Mouse (Mus musculus) ovary, adult 10 weeks (tissue): Measurements from ENCODE around the gene Cd164. TPM values are rescaled to one million over a fixed set of nuclear protein-coding genes. Genes with fewer than 3 reads are reported as not detected.

Experiments used
- polyA plus RNA-seq: library from polyadenylated mRNA; stranded (reverse); fragments of 350-450 nt; fragmentation: Illumina TruSeq; extraction: RNeasy Lipid Tissue Mini Kit (QIAGEN cat#74804); gene quantifications from one replicate; pipeline ENCODE4 v1.2.3, GENCODE M21; 2014

Cd164 gene
- polyA plus RNA-seq: 1,026 TPM

DNA sequence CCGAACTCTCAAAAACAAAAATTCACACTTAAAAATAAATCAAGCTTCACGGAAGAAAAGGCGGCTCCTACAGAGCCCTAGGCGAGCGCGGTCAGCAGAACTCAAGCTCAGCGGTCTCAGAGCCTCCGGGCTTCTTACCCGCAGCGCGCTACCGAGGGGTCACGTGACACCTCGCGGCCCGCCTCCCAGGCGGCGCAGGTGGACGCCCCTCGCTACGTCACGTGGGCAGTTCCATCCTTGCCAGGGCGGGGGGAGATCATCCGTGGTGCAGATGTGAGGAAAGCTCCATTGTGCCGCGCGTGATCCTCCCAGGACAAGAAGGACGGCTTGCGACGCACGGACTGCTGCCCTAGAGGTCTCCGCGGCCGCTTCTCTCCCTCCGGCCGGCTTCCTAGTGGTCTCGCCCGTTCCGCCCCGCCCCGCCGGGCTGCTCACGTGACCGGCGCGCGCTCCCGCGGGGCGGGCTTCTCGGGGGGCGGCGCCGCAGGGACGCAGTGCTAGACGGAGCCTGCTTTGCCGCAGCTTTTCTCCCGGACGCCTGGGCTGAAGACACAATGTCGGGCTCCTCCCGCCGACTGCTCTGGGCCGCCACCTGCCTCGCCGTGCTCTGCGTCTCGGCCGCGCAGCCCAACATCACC is at the start of gene Cd164:
Gene Cd164, plus strand, starts transcription at position 434 of the 638 bp plus-strand sequence.

DNA sequence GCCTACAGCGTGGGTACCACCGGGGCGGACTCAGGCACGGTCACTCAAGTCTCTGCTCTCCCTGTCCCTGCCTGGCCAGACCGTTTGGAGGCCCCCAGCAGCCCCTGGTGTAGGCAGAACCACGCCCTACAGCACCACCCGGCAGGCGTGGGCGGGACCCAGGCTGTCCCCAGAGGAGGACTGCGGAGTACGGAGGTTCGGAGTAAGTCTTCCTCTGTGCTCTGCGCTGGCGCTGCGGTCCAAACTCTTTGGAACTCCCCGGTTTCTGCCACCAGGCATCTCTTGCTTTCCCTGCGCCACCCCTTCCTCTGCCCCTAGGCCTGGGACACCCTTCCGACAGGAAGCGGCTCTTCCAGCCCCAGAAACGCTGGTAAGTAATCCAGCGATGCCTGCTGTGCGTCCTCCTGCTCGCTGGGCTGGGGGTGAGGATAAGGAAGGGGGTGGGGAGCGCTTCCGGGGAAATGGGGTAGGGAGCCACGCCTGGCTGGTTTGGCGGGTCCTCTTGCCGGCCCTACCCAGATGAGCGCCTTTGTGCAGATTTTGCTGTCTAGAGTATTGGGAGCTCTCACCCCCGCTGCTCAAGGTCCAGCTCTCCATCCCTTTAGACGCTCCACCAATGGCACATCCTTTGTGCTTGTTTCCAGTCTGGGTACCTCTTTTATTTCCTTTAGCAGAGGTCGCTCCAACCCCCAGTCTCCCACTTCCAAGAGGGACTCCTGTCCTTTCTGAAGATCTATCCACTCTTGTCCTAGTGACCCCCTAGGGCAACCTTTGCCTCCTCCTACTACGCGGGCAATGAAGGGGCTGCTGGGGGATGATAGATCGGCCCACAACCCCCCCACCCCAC is 42.8 kb upstream of the Cd164 start, which contains the start of gene Mical1:
Gene Mical1, plus strand, starts transcription at position 144 of the 847 bp plus-strand sequence.

DNA sequence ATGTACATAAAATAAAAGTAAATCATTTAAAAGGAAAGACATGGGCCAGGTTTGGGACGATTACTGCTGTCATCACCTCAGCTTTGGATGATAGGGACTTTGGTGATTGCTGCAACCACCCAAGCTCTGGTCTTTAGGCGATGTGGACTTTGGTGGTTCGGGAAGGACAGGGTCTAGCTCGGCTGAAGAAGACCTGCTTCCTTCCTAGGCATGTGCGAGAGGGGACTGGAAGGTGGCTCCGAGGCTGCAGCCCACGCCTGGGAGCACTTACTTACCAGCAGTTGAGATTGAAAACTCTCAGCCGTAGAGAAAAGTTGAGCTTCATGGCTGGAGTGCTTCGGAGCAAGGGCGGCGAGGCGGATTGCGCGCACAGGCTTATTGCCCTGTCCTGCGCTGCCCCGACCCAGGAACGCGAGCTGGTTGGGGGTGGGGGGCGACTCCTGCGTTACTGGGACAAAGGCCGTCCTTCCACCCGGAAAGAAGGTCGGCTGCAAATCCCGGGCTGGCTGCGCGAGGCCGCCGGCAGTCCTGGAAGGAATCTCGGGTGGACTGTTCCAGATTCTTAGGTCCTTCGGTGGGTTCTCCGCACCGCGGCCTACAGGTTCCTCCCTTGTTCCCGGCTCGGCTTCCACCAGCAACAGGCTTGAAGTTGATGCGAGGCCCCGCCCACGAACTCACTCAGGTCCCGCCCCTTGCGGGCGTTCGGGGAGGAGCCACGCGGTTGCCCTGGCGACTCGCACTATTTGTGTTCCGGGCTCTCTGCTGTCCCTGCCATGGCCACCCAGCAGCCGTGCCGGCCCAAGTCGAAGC is 29.3 kb upstream of the Cd164 start, which contains the start of the genes Smpd2 and Ppil6:
Gene Smpd2, minus strand, starts transcription at position 662 of the 810 bp plus-strand sequence.
Gene Ppil6, plus strand, starts transcription at position 732 of the 810 bp plus-strand sequence.

Other genes starting within 250 kb of the Cd164 start
- 42.0 TPM for gene Fig4, start 216.2 kb upstream of the Cd164 start, polyA plus RNA-seq
- 2.9 TPM for gene Ak9, start 215.4 kb upstream of the Cd164 start, polyA plus RNA-seq
- gene Zbtb24, start 69.0 kb upstream of the Cd164 start, polyA plus RNA-seq: 10.2 TPM
- 2.2 TPM for gene Mical1, start 43.1 kb upstream of the Cd164 start, polyA plus RNA-seq
- gene Smpd2, start 29.0 kb upstream of the Cd164 start, polyA plus RNA-seq: 1.4 TPM
- gene Ppil6, start 29.0 kb upstream of the Cd164 start, polyA plus RNA-seq: 9.2 TPM
- gene Ccdc162, start 197.2 kb downstream of the Cd164 start, polyA plus RNA-seq: 5.7 TPM